Mouse (Mus musculus) hindbrain, embryonic 13.5 days (tissue): ENCODE data around the gene Olfr66. TPM values are rescaled to one million over a fixed set of nuclear protein-coding genes. Genes with fewer than 3 reads are reported as not detected.

Experiments
- ATAC-seq: fragments of 200-750 bp; cut with Nextera tagmentation; 2 replicates; pipeline ENCODE4 v1.8.0; 2017; ENCODE audit warnings: moderate TSS enrichment; ENCODE audit not compliant: low FRiP score
- H3K27ac ChIP-seq: fragments of 300-500 bp; sonication (generic); 2 replicates; pipeline ENCODE4 v1.5.1; 2015; ENCODE audit warnings: inconsistent platforms, mild to moderate bottlenecking, moderate library complexity
- H3K27me3 ChIP-seq: fragments of 300-500 bp; sonication (generic); 2 replicates; pipeline ENCODE4 v1.6.1; 2015; ENCODE audit warnings: mild to moderate bottlenecking, inconsistent platforms
- H3K36me3 ChIP-seq: fragments of 300-500 bp; sonication (generic); 2 replicates; pipeline ENCODE4 v1.6.1; 2015; ENCODE audit warnings: mild to moderate bottlenecking, inconsistent platforms
- H3K4me1 ChIP-seq: fragments of 300-500 bp; sonication (generic); replicated peaks from 2 replicates; pipeline ENCODE4 v1.6.1; 2015; ENCODE audit warnings: inconsistent platforms
- H3K4me2 ChIP-seq: fragments of 300-500 bp; sonication (generic); 2 replicates; pipeline ENCODE4 v1.6.1; 2015; ENCODE audit warnings: inconsistent platforms, mild to moderate bottlenecking, moderate library complexity
- H3K4me3 ChIP-seq: fragments of 300-500 bp; sonication (generic); 2 replicates; pipeline ENCODE4 v1.5.1; 2015; ENCODE audit warnings: mild to moderate bottlenecking, inconsistent platforms
- H3K9ac ChIP-seq: fragments of 300-500 bp; sonication (generic); 2 replicates; pipeline ENCODE4 v1.6.1; 2015; ENCODE audit warnings: mild to moderate bottlenecking, inconsistent platforms
- H3K9me3 ChIP-seq: fragments of 300-500 bp; sonication (generic); 2 replicates; pipeline ENCODE4 v1.6.1; 2016; ENCODE audit warnings: inconsistent platforms
- WGBS: fragments of 180-500 bp; shearing (Covaris S2); methylation state at CpG from one replicate; pipeline ENCODE4 v1.1.7; 2015; 5-methylcytosine and 5-hydroxymethylcytosine counted together
- polyA plus RNA-seq: library from polyadenylated mRNA; unstranded; fragments of >200 nt; fragmentation: Nextera tagmentation; extraction: Ambion mirVana; gene quantifications from 2 replicates; pipeline ENCODE4 v1.2.1, GENCODE M21; 2015

Olfr66 gene
- polyA plus RNA-seq, 1 experiment from 2014 or later = not detected

DNA sequence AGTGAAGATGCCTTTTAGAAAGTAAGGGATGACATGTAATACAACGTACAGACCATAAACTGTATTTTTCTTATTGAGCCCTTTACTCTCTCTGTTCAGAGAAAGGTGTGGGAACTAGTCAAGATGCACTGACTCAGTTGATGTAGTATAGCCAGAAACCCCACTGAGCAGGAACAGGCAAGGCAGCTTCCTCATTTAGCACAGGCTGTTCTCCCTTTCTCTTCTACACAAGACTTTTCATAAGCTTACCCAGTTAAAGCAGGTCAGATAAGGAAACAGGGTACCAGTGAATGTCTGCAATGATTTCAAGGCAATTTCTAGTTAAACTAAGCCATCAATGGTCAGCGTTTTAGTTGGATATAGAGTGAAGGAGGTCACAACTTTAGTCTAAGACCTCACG is 24.5 kb downstream of the Olfr66 start:
- no peak overlapping the region for H3K4me3 ChIP-seq
- no peak overlapping the region for H3K27ac ChIP-seq
- H3K36me3 ChIP-seq = no peaks in the 10 kb centered on the region
- WGBS = 78% methylated on average over 3 of the region's 3 CpGs
- no peaks in the 10 kb centered on the region for H3K4me1 ChIP-seq
- H3K27me3 ChIP-seq = no peaks in the 10 kb centered on the region
- no peak for ATAC-seq
- H3K9ac ChIP-seq = no peak overlapping the region
- no peak overlapping the region for H3K4me2 ChIP-seq
- no peaks in the 10 kb centered on the region for H3K9me3 ChIP-seq

DNA sequence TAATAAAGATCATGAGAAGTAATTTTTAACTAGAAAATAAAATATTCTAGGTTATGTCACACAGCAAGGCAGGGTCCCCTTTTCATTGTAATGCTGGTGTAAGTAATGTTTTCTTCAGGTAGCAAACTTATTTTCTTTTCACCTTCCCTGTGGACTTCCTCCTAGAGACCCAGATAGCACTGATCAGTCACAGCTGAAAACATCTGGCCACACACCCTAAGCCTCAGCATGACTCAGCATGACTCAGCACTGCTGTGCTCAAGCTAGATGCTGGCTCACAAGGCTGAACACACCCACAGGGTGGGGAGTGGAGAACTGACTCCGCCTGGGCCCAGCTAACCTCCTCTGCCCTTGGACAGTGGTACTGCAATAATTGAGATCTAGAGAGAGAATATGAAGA is 25.2 kb downstream of the Olfr66 start:
- H3K4me3 ChIP-seq = no peak overlapping the region
- no peaks in the 10 kb centered on the region for H3K27me3 ChIP-seq
- no peaks in the 10 kb centered on the region for H3K4me1 ChIP-seq
- no peak for ATAC-seq
- no peak overlapping the region for H3K27ac ChIP-seq
- H3K36me3 ChIP-seq = no peaks in the 10 kb centered on the region
- H3K4me2 ChIP-seq = no peak overlapping the region
- no peak overlapping the region for H3K9ac ChIP-seq
- no peaks in the 10 kb centered on the region for H3K9me3 ChIP-seq
- WGBS = 72% methylated on average over 1 of the region's 1 CpGs

DNA sequence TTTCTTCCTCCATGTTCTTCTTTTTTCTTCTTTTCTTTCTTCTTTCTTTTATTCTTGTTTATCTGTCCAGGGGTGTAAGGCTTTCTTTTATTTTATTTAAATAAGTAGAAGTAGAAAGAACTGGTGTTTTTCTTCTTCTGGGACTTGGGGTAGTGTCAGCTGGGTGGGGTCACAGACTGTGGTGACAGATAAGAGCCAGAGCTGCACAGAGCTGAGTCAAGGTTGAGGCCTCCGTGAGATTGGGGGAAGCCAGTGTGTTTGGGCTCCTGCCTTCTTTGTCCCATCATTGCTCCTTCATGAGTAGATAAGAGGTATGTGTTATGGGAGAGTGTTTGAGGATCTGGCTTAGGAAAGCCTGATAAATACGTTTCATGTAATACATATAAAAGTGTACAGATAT is 27.0 kb downstream of the Olfr66 start:
- Histone ChIP-seq H3K9ac (no peak overlapping the region), H3K27me3 (no peaks in the 10 kb centered on the region), H3K4me1 (no peaks in the 10 kb centered on the region), H3K36me3 (no peaks in the 10 kb centered on the region), H3K27ac (no peak overlapping the region), H3K4me3 (no peak overlapping the region), H3K9me3 (no peaks in the 10 kb centered on the region), H3K4me2 (no peak overlapping the region)
- 81% methylated on average over 2 of the region's 2 CpGs for WGBS
- ATAC-seq = no peak

DNA sequence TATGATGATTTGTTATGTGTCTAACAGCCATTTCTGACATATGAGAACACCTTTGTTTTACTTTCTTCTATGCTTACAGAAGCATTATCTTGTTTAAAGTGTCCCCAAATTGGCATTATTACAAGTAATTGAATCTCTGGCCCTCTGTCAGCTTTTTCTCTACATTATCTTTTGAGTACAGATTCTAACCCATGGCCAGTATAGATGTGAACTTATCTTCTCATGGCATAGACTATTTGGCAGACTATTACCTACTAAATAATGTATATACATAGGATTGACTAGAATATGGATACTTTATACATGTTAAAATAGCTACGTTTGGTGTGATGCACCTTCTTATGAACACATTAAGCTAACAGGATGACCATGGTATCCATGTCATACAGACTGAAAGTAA is 31.4 kb downstream of the Olfr66 start:
- Histone ChIP-seq H3K4me1 (no peaks in the 10 kb centered on the region), H3K27ac (no peak overlapping the region), H3K4me3 (no peak overlapping the region), H3K27me3 (no peaks in the 10 kb centered on the region), H3K9ac (no peak overlapping the region), H3K4me2 (no peak overlapping the region), H3K36me3 (no peaks in the 10 kb centered on the region), H3K9me3 (no peaks in the 10 kb centered on the region)
- 78% methylated on average over 1 of the region's 1 CpGs for WGBS
- no peak for ATAC-seq

DNA sequence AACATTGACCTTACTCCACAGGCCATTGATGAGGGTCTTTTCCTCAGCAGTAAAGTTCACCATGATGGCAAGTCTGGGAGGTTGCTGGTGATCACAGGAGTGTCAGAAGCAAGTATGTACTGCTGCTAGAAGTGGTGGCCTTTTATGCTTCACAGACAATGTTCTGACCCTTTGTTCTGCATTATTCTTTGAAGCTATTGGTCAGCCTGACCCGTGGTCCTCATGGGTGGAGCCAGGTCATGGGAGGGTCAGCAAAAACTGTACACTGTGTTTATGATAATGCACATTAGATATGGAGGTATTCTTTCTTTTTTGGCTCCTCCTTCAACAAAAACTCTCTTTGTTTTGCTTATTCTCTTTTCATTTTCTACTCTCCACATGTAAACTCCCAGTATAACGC is 33.0 kb downstream of the Olfr66 start, which contains the start of gene Hbb-y:
Gene Hbb-y, minus strand, starts transcription at position 127 of the 400 bp plus-strand sequence.
- Histone ChIP-seq H3K4me3 (no peak within 1 kb of the TSS), H3K27ac (no peak within 1 kb of the TSS), H3K4me2 (no peak within 1 kb of the TSS), H3K27me3 (no peaks in the 10 kb centered on the region), H3K36me3 (no peaks in the 10 kb centered on the region), H3K4me1 (no peaks in the 10 kb centered on the region), H3K9ac (no peak within 1 kb of the TSS), H3K9me3 (no peaks in the 10 kb centered on the region)
- ATAC-seq = no peak
- WGBS = 56% methylated on average over 2 of the region's 2 CpGs

DNA sequence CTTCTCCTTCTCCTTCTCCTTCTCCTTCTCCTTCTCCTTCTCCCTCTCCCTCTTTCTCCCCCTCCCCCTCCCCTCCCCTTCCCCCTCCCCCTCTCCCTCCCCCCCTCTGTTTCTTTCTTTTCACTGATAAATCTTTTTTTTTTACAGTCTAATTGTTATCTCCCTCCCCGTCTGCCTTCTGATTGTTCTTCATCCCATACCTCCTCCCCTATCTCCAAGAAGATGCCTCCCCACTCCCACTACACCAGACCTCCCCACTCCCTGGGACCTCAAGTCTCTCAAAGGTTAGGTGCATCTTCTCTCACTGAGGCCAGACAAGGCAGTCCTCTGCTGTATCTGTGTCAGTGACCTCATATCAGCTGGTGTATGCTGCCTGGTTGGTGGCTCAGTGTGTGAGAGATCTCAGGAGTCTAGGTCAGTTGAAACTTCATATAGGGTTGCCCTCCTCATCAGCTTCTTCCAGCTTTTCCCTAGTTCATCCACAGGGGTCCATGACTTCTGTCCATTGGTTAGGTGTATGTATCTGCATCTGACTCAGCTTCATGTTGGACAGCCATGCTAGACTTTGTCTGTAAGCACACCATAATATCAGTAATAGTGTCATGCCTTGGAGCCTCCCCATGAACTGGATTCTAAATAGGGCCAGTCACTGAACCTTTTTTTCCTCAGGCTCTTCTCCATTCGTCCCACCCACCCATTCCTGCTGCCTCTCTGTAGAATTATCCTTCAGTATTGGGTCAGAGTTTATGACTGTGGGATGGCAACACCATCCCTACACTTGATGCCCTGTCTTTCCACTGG is 41.3 kb downstream of the Olfr66 start:
- Histone ChIP-seq H3K27me3 (no peaks in the 10 kb centered on the region), H3K9ac (no peak overlapping the region), H3K27ac (no peak overlapping the region), H3K9me3 (no peaks in the 10 kb centered on the region), H3K36me3 (no peaks in the 10 kb centered on the region), H3K4me2 (no peak overlapping the region), H3K4me3 (no peak overlapping the region), H3K4me1 (no peaks in the 10 kb centered on the region)
- ATAC-seq = no peak
- WGBS = 63% methylated on average over 2 of the region's 2 CpGs

DNA sequence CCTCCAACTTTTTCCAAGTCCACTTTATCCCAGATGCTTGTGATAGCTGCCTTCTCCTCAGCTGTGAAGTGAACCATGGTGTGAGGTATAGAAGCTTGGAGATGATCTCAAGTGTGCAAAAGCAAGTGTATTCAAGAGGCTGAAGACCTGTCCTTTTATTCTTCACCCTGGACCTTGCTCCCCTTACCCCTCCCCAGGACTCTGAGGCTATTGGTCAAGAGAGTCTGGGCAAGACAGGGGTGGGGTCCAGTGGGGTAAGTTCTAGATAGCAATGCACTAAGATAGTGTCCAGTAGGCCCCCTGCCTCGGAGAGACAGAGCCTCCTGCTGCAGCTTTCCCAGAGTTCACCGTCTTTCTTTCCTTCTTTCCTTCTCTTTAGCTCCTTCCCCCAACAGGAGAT is 43.0 kb downstream of the Olfr66 start, which contains the start of gene Hbb-bh1:
Gene Hbb-bh1, minus strand, starts transcription at position 131 of the 400 bp plus-strand sequence.
- H3K4me1 ChIP-seq = no peaks in the 10 kb centered on the region
- H3K9ac ChIP-seq = no peak within 1 kb of the TSS
- no peak within 1 kb of the TSS for H3K4me2 ChIP-seq
- no peaks in the 10 kb centered on the region for H3K9me3 ChIP-seq
- no peak within 1 kb of the TSS for H3K27ac ChIP-seq
- H3K4me3 ChIP-seq = no peak within 1 kb of the TSS
- ATAC-seq = no peak
- H3K27me3 ChIP-seq = no peaks in the 10 kb centered on the region
- H3K36me3 ChIP-seq = no peaks in the 10 kb centered on the region
- 89% methylated on average over 2 of the region's 2 CpGs for whole genome bisulfite sequencing

DNA sequence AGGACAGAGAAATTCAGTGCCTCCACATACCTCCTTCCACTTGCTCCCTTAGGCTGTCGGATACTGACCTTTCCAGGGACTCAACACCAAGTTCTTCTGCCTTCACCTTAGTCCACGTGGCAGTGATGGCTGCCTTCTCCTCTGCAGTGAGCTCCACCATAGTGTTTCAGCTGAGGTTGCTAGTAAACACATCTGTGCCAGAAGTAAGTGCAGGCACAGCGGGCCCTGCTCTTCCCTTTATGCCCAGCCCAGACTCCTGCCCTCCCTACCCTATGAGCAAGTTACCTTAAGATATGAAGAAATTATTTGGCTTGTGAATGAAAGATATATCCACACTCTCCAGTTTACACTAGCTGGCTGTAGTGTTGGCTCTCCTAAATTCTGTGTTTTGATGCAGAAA is 45.8 kb downstream of the Olfr66 start, which contains the start of gene Hbb-bh2:
Gene Hbb-bh2, minus strand, starts transcription at position 253 of the 400 bp plus-strand sequence.
- no peak within 1 kb of the TSS for H3K4me2 ChIP-seq
- H3K27ac ChIP-seq = no peak within 1 kb of the TSS
- H3K9me3 ChIP-seq = no peaks in the 10 kb centered on the region
- WGBS = 79% methylated on average over 3 of the region's 3 CpGs
- no peak within 1 kb of the TSS for H3K9ac ChIP-seq
- no peaks in the 10 kb centered on the region for H3K36me3 ChIP-seq
- no peak for ATAC-seq
- no peaks in the 10 kb centered on the region for H3K4me1 ChIP-seq
- no peak within 1 kb of the TSS for H3K4me3 ChIP-seq
- no peaks in the 10 kb centered on the region for H3K27me3 ChIP-seq

Other genes starting within 250 kb of the Olfr66 start
- not detected in 2 replicates for gene Olfr622, start 243.6 kb downstream of the Olfr66 start, polyA plus RNA-seq
- gene Olfr623, start 222.6 kb downstream of the Olfr66 start, polyA plus RNA-seq = not detected in 2 replicates
- gene Olfr624, start 215.1 kb downstream of the Olfr66 start, polyA plus RNA-seq = 0.03 TPM in 1 of 2 replicates, not detected in the other
- not detected in 2 replicates for gene Olfr625-ps1, start 203.5 kb downstream of the Olfr66 start, polyA plus RNA-seq
- gene Olfr243, start 171.6 kb downstream of the Olfr66 start, polyA plus RNA-seq = not detected in 2 replicates
- not detected in 2 replicates for gene Olfr628, start 155.9 kb downstream of the Olfr66 start, polyA plus RNA-seq
- gene Olfr629, start 141.3 kb downstream of the Olfr66 start, polyA plus RNA-seq = not detected in 2 replicates
- not detected in 2 replicates for gene Olfr630, start 128.9 kb downstream of the Olfr66 start, polyA plus RNA-seq
- gene Olfr69, start 114.7 kb downstream of the Olfr66 start, polyA plus RNA-seq = not detected in 2 replicates
- gene Olfr68, start 106.6 kb downstream of the Olfr66 start, polyA plus RNA-seq = not detected in 2 replicates
- gene Olfr67, start 94.4 kb downstream of the Olfr66 start, polyA plus RNA-seq = not detected in 2 replicates
- 996 and 1,160 TPM in 2 replicates for gene Hbb-bt, start 72.3 kb downstream of the Olfr66 start, polyA plus RNA-seq
- 2,000 and 2,305 TPM in 2 replicates for gene Hbb-bs, start 58.2 kb downstream of the Olfr66 start, polyA plus RNA-seq
- gene Hbb-bh2, start 45.7 kb downstream of the Olfr66 start, polyA plus RNA-seq = not detected in 2 replicates
- 43.8 and 70.4 TPM in 2 replicates for gene Hbb-bh1, start 43.1 kb downstream of the Olfr66 start, polyA plus RNA-seq
- 4,283 and 4,441 TPM in 2 replicates for gene Hbb-y, start 33.0 kb downstream of the Olfr66 start, polyA plus RNA-seq
- not detected in 2 replicates for gene Olfr64, start 8.2 kb upstream of the Olfr66 start, polyA plus RNA-seq
- gene Olfr65, start 17.2 kb upstream of the Olfr66 start, polyA plus RNA-seq = not detected in 2 replicates
- not detected in 2 replicates for gene Olfr631, start 42.6 kb upstream of the Olfr66 start, polyA plus RNA-seq
- not detected in 2 replicates for gene Olfr632, start 48.1 kb upstream of the Olfr66 start, polyA plus RNA-seq
- not detected in 2 replicates for gene Olfr633, start 58.2 kb upstream of the Olfr66 start, polyA plus RNA-seq
- not detected in 2 replicates for gene Olfr635, start 84.9 kb upstream of the Olfr66 start, polyA plus RNA-seq
- gene Olfr638, start 112.5 kb upstream of the Olfr66 start, polyA plus RNA-seq = not detected in 2 replicates
- gene Olfr639, start 131.1 kb upstream of the Olfr66 start, polyA plus RNA-seq = 0.05 TPM in 1 of 2 replicates, not detected in the other
- not detected in 2 replicates for gene Olfr640, start 139.3 kb upstream of the Olfr66 start, polyA plus RNA-seq
- not detected in 2 replicates for gene Olfr641, start 149.2 kb upstream of the Olfr66 start, polyA plus RNA-seq
- gene Olfr642, start 166.4 kb upstream of the Olfr66 start, polyA plus RNA-seq = not detected in 2 replicates
- not detected in 2 replicates for gene 4930516K23Rik, start 175.2 kb upstream of the Olfr66 start, polyA plus RNA-seq
- not detected in 2 replicates for gene Olfr644, start 185.6 kb upstream of the Olfr66 start, polyA plus RNA-seq
- gene Olfr645, start 199.2 kb upstream of the Olfr66 start, polyA plus RNA-seq = not detected in 2 replicates
- not detected in 2 replicates for gene Olfr646, start 218.6 kb upstream of the Olfr66 start, polyA plus RNA-seq
- gene Ubqln5, start 243.6 kb upstream of the Olfr66 start, polyA plus RNA-seq = not detected in 2 replicates